Comparison of ENCODE assay signal across 25 mouse cellular contexts in the genomic region with DNA sequence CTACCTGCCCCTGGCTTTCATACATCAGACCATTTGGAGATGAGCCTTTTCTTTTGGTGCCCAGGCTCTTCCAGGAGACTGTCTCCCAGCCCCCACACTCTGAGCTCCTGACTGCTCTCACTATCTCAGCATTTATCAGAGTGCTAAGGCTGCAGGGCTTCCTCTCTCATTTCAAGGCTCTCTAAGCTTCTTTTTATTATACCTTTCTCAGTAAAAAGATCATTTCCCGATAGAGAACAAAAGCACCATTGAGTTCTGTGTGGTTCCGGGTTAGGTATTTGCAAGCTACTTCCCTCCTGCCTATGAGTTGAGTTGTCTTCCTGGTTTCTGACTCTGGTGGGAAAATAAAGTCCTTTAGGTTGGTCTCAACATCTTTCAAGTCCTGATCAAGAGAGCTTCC.
"Had no signal": no experiment of that assay in that cellular context is flagged by ENCODE, and none has a peak within 500 bp of the region (broad histone marks: within the 10 kb centered on the region; RNA-seq: fewer than 3 reads in every experiment).

No protein-coding gene starts in this region.

- H3K9ac ChIP-seq: limb, embryonic 13.5 days; liver, embryonic 12.5 days; liver, embryonic 15.5 days; lung, embryonic 15.5 days; midbrain, embryonic 13.5 days; neural tube, embryonic 12.5 days; neural tube, embryonic 15.5 days had no signal

- DNase-seq: kidney, adult 8-10 months; kidney, postnatal 25 days; liver; lung, adult 18-20 months; lung, postnatal 10 days; lung, postnatal 36 days; right cerebral cortex, postnatal 25 days; thymus, adult 18-20 months; thymus, postnatal 14 days; thymus, postnatal 4 days had no signal

- H3K27ac ChIP-seq: hindbrain, postnatal 0 days; kidney, postnatal 0 days; limb, embryonic 10.5 days; limb, embryonic 13.5 days; liver, embryonic 12.5 days; liver, embryonic 15.5 days; lung, embryonic 15.5 days; midbrain, embryonic 10.5 days; midbrain, embryonic 13.5 days; neural tube, embryonic 12.5 days; neural tube, embryonic 15.5 days had no signal

- H3K4me3 ChIP-seq: limb, embryonic 10.5 days; limb, embryonic 13.5 days; liver, embryonic 12.5 days; liver, embryonic 15.5 days; lung, embryonic 15.5 days; megakaryocyte, embryonic 14.5 days; midbrain, embryonic 10.5 days; midbrain, embryonic 13.5 days; myocyte; neural tube, embryonic 12.5 days; neural tube, embryonic 15.5 days had no signal

- H3K4me1 ChIP-seq: liver, embryonic 15.5 days had no signal

- H3K27me3 ChIP-seq: limb, embryonic 13.5 days; lung, embryonic 15.5 days; midbrain, embryonic 13.5 days; neural tube, embryonic 12.5 days had no signal

- H3K36me3 ChIP-seq: limb, embryonic 10.5 days; limb, embryonic 13.5 days; liver, embryonic 12.5 days; liver, embryonic 15.5 days; lung, embryonic 15.5 days; midbrain, embryonic 10.5 days; midbrain, embryonic 13.5 days; neural tube, embryonic 12.5 days; neural tube, embryonic 15.5 days had no signal

- H3K9me3 ChIP-seq: limb, embryonic 10.5 days; limb, embryonic 13.5 days; liver, embryonic 12.5 days; liver, embryonic 15.5 days; lung, embryonic 15.5 days; megakaryocyte, embryonic 14.5 days; midbrain, embryonic 10.5 days; midbrain, embryonic 13.5 days; neural tube, embryonic 12.5 days; neural tube, embryonic 15.5 days had no signal

- ATAC-seq: hindbrain, postnatal 0 days; inflammation-experienced regulatory T-cells, adult 6 months; liver, embryonic 12.5 days; midbrain, embryonic 16.5 days had no signal

- H3K4me2 ChIP-seq: limb, embryonic 13.5 days; liver, embryonic 12.5 days; liver, embryonic 15.5 days; lung, embryonic 15.5 days; midbrain, embryonic 13.5 days; neural tube, embryonic 12.5 days; neural tube, embryonic 15.5 days had no signal
